Mouse (Mus musculus): ENCODE data around the gene Fmc1. TPM values are rescaled to one million over a fixed set of nuclear protein-coding genes. Genes with fewer than 3 reads are reported as not detected.
"Not testable (repeated sequence)": the region's sequence is repeated elsewhere in the genome, so short reads cannot be mapped to it uniquely, and the experiment has no call there.

The Fmc1 gene
- 10 to 100 TPM; 53.8 to 60.6 TPM for total RNA-seq (2021)

- intact Hi-C loops (cut with DNase I) = loop anchor here (1.0 kb wide), 2 partner anchors 18 to 99 kb away; partner anchors contain the start of gene Luc7l2
- DNase-seq (ENCODE audit: low spot score in 2 of 2) = peak; percentile 99
Measured at GRCm38 (mm10) chr6:38533428-38534405, at the start of gene Fmc1. Gene Fmc1 (plus strand): TSS chr6:38533502.

GRCm38 (mm10) chr6:38492550-38492949, 40.8 kb upstream of the Fmc1 start:
- intact Hi-C loops (cut with DNase I) = no loop called here
- DNase-seq (ENCODE audit: low spot score in 2 of 2) = no peak

GRCm38 (mm10) chr6:38495641-38496040, 37.7 kb upstream of the Fmc1 start:
- intact Hi-C loops (cut with DNase I) = no loop called here
- no peak for DNase-seq (ENCODE audit: low spot score in 2 of 2)

- DNase-seq (ENCODE audit: low spot score in 2 of 2) = no peak
- intact Hi-C loops (cut with DNase I) = no loop called here
Measured at GRCm38 (mm10) chr6:38512096-38512495, 21.2 kb upstream of the Fmc1 start.

GRCm38 (mm10) chr6:38512830-38513229, 20.5 kb upstream of the Fmc1 start:
- intact Hi-C loops (cut with DNase I) = no loop called here
- no peak for DNase-seq (ENCODE audit: low spot score in 2 of 2)

- intact Hi-C loops (cut with DNase I) = no loop called here
- no peak for DNase-seq (ENCODE audit: low spot score in 2 of 2)
Measured at GRCm38 (mm10) chr6:38515201-38515600, 18.1 kb upstream of the Fmc1 start.

- intact Hi-C loops (cut with DNase I) = no loop called here
- no peak for DNase-seq (ENCODE audit: low spot score in 2 of 2)
Measured at GRCm38 (mm10) chr6:38523851-38524250, 9.5 kb upstream of the Fmc1 start.

GRCm38 (mm10) chr6:38531211-38531820, 2.0 kb upstream of the Fmc1 start:
- DNase-seq (ENCODE audit: low spot score in 2 of 2) = no peak
- intact Hi-C loops (cut with DNase I) = no loop called here

GRCm38 (mm10) chr6:38532500-38533420, 542 bp upstream of the Fmc1 start:
- intact Hi-C loops (cut with DNase I) = loop anchor here (1.0 kb wide), 2 partner anchors 19 to 98 kb away; partner anchors contain the start of gene Luc7l2
- DNase-seq (ENCODE audit: low spot score in 2 of 2) = no peak

GRCm38 (mm10) chr6:38534640-38535365, 1.5 kb downstream of the Fmc1 start:
- intact Hi-C loops (cut with DNase I) = no loop called here
- DNase-seq (ENCODE audit: low spot score in 2 of 2) = peak; percentile 95 to 96

GRCm38 (mm10) chr6:38535366-38535690, 2.0 kb downstream of the Fmc1 start:
- no peak for DNase-seq (ENCODE audit: low spot score in 2 of 2)
- intact Hi-C loops (cut with DNase I) = no loop called here

- intact Hi-C loops (cut with DNase I) = no loop called here
Measured at GRCm38 (mm10) chr6:38535788-38536187, 2.5 kb downstream of the Fmc1 start.

GRCm38 (mm10) chr6:38544141-38544540, 10.8 kb downstream of the Fmc1 start:
- DNase-seq (ENCODE audit: low spot score in 2 of 2); intact Hi-C loops (cut with DNase I): not testable (repeated sequence)

More at GRCm38 (mm10) chr6:38535788-38536187, 2.5 kb downstream of the Fmc1 start:
- no peak for DNase-seq (ENCODE audit: low spot score in 2 of 2)

- intact Hi-C loops (cut with DNase I); DNase-seq (ENCODE audit: low spot score in 2 of 2): not testable (repeated sequence)
Measured at GRCm38 (mm10) chr6:38547005-38547404, 13.7 kb downstream of the Fmc1 start.

- intact Hi-C loops (cut with DNase I) = no loop called here
Measured at GRCm38 (mm10) chr6:38547707-38548106, 14.4 kb downstream of the Fmc1 start.

GRCm38 (mm10) chr6:38548595-38548994, 15.3 kb downstream of the Fmc1 start:
- DNase-seq (ENCODE audit: low spot score in 2 of 2); intact Hi-C loops (cut with DNase I): not testable (repeated sequence)

More at GRCm38 (mm10) chr6:38547707-38548106, 14.4 kb downstream of the Fmc1 start:
- DNase-seq (ENCODE audit: low spot score in 2 of 2) = no peak

- DNase-seq (ENCODE audit: low spot score in 2 of 2); intact Hi-C loops (cut with DNase I): not testable (repeated sequence)
Measured at GRCm38 (mm10) chr6:38549840-38550239, 16.5 kb downstream of the Fmc1 start.

GRCm38 (mm10) chr6:38550250-38551061, 17.2 kb downstream of the Fmc1 start:
- DNase-seq (ENCODE audit: low spot score in 2 of 2) = no peak
- intact Hi-C loops (cut with DNase I) = loop anchor here (1.0 kb wide), 1 partner anchor 17 kb away; the partner anchor contains the start of gene Fmc1
